Mouse (Mus musculus) frontal cortex, postnatal 25 days (tissue): ENCODE measurements around the gene Insl6.
A peak's percentile ranks its signal among the peaks of the same experiment; 100 is the strongest.

Source experiments
- DNase-seq, 2 experiments: peaks; one replicate each; pipeline ENCODE4 v3.0.0; 2022; ENCODE audit warnings: low spot score in 2 of 2

Gene Insl6

GRCm38 (mm10) chr19:29354895-29355877 lies 30.0 kb upstream of the Insl6 start:
- peak; percentile 77 to 84 for DNase-seq

GRCm38 (mm10) chr19:29350991-29351390 lies 25.8 kb upstream of the Insl6 start:
- DNase-seq, result no peak

- no peak for DNase-seq
These were observed 20.5 kb upstream of the Insl6 start for GRCm38 (mm10) chr19:29345636-29346035.

- no peak for DNase-seq
These were observed 19.7 kb upstream of the Insl6 start for GRCm38 (mm10) chr19:29344868-29345267.

- no peak for DNase-seq
These were observed 17.1 kb upstream of the Insl6 start for GRCm38 (mm10) chr19:29342281-29342680.

- no peak for DNase-seq
These were observed 15.9 kb upstream of the Insl6 start for GRCm38 (mm10) chr19:29341029-29341428.

GRCm38 (mm10) chr19:29336624-29337023 lies 11.5 kb upstream of the Insl6 start:
- DNase-seq, result no peak

GRCm38 (mm10) chr19:29334068-29334745 lies 9.1 kb upstream of the Insl6 start, which contains the start of gene Rln1:
Gene Rln1 (minus strand): TSS chr19:29334670.
- no peak for DNase-seq

- no peak for DNase-seq
These were observed 1.8 kb upstream of the Insl6 start for GRCm38 (mm10) chr19:29326822-29327552.

GRCm38 (mm10) chr19:29326396-29326795 lies 1.2 kb upstream of the Insl6 start:
- no peak for DNase-seq

- no peak for DNase-seq
These were observed 660 bp upstream of the Insl6 start for GRCm38 (mm10) chr19:29325852-29326180.

- no peak for DNase-seq
These were observed 1.6 kb downstream of the Insl6 start for GRCm38 (mm10) chr19:29323416-29324049.

GRCm38 (mm10) chr19:29312661-29313060 lies 12.5 kb downstream of the Insl6 start:
- DNase-seq, result no peak

- DNase-seq, result no peak
These were observed 13.4 kb downstream of the Insl6 start for GRCm38 (mm10) chr19:29311791-29312190.

- DNase-seq, result no peak
These were observed 16.3 kb downstream of the Insl6 start for GRCm38 (mm10) chr19:29308832-29309231.

GRCm38 (mm10) chr19:29302119-29302518 lies 23.0 kb downstream of the Insl6 start:
- no peak for DNase-seq

- DNase-seq, result no peak
These were observed 24.2 kb downstream of the Insl6 start for GRCm38 (mm10) chr19:29300919-29301318.

GRCm38 (mm10) chr19:29297366-29297765 lies 27.8 kb downstream of the Insl6 start:
- no peak for DNase-seq

- DNase-seq, result no peak
These were observed 29.0 kb downstream of the Insl6 start for GRCm38 (mm10) chr19:29296166-29296565.

GRCm38 (mm10) chr19:29294756-29295155 lies 30.4 kb downstream of the Insl6 start:
- no peak for DNase-seq

- DNase-seq, result no peak
These were observed 32.6 kb downstream of the Insl6 start for GRCm38 (mm10) chr19:29292546-29292945.

GRCm38 (mm10) chr19:29291532-29291931 lies 33.6 kb downstream of the Insl6 start:
- no peak for DNase-seq
